Mouse (Mus musculus) neural tube, embryonic 11.5 days (tissue): Measurements from ENCODE around the gene Prom2. TPM values are rescaled to one million over a fixed set of nuclear protein-coding genes. Genes with fewer than 3 reads are reported as not detected.

Experiments
- ATAC-seq: fragments of 200-750 bp; cut with Nextera tagmentation; 2 replicates; pipeline ENCODE4 v1.8.0; 2017; ENCODE audit warnings: moderate number of reproducible peaks, mild to moderate bottlenecking, moderate TSS enrichment, moderate library complexity; ENCODE audit not compliant: insufficient read depth, low FRiP score, low TSS enrichment
- DNase-seq: peaks from one replicate; pipeline ENCODE4 v3.0.0-alpha.2; 2015; ENCODE audit warnings: low spot score
- H3K27ac ChIP-seq: fragments of 300-500 bp; sonication (generic); 2 replicates; pipeline ENCODE4 v1.5.1; 2014; ENCODE audit warnings: low read depth, mild to moderate bottlenecking, low read length
- H3K27me3 ChIP-seq: fragments of 300-500 bp; sonication (generic); 2 replicates; pipeline ENCODE4 v1.6.1; 2014; ENCODE audit warnings: mild to moderate bottlenecking, low read length, mixed read lengths; ENCODE audit not compliant: control insufficient read depth, insufficient read depth
- H3K36me3 ChIP-seq: fragments of 300-500 bp; sonication (generic); 2 replicates; pipeline ENCODE4 v1.6.1; 2014; ENCODE audit warnings: mild to moderate bottlenecking, low read length, moderate library complexity, mixed read lengths; ENCODE audit not compliant: control insufficient read depth, insufficient read depth
- H3K4me1 ChIP-seq: fragments of 300-500 bp; sonication (generic); 2 replicates; pipeline ENCODE4 v1.6.1; 2014; ENCODE audit warnings: low read length, mixed read lengths; ENCODE audit not compliant: control insufficient read depth, insufficient read depth
- H3K4me2 ChIP-seq: fragments of 300-500 bp; sonication (generic); 2 replicates; pipeline ENCODE4 v1.6.1; 2014; ENCODE audit warnings: low read depth, mild to moderate bottlenecking, moderate library complexity
- H3K4me3 ChIP-seq: fragments of 300-500 bp; sonication (generic); 2 replicates; pipeline ENCODE4 v1.5.1; 2014; ENCODE audit warnings: low read depth, low read length
- H3K9ac ChIP-seq: fragments of 300-500 bp; sonication (generic); 2 replicates; pipeline ENCODE4 v1.6.1; 2014; ENCODE audit warnings: mild to moderate bottlenecking, low read length
- H3K9me3 ChIP-seq: fragments of 300-500 bp; sonication (generic); 2 replicates; pipeline ENCODE4 v1.6.1; 2016; ENCODE audit warnings: low read length; ENCODE audit not compliant: control insufficient read depth
- WGBS: fragments of 180-500 bp; shearing (Covaris S2); extraction: QIAGEN DNeasy Blood & Tissue Kit; methylation state at CpG from one replicate; pipeline ENCODE4 v1.1.7; 2014; 5-methylcytosine and 5-hydroxymethylcytosine counted together
- polyA plus RNA-seq: library from polyadenylated mRNA; unstranded; fragments of >200 nt; fragmentation: Nextera tagmentation; extraction: Ambion mirVana; gene quantifications from 2 replicates; pipeline ENCODE4 v1.2.1, GENCODE M21; 2014

Prom2 gene
- polyA plus RNA-seq, 1 experiment from 2014 or later: 0.89 TPM

DNA sequence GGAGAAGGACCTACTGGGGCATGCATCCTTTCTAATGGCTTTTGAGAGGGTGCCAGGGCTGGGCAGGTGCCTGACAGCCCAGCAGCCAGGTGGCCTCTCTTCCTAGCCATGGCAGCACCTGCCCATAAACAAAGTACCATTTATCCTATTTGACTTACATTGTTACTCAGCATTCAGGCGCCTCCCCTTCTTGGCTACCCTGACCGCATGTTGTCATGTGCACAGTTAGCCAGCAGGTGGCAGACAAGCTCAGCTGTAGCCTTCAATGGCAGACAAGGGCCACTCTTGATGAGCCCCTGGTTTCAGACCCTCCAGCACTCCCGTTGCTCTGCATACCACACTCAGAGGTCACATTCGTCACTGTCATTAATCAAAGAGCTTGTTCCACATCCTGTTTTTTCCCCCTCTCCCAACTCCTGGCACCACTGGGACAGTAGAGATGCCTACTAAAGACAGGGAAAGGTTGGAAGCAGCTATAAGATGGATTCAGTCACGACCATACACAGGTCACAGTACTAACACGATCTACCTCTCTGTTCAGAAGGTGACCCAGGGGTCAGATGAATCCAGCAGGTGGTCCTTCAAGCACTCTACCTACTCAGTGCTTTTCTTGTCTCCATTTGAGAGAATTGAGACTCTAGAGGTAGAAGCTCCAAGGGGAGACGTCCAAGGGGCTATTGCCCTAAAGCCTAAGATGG, 34.0 kb downstream of the Prom2 start:
- ATAC-seq (peak; percentile 76), DNase-seq (peak; percentile 85)
- H3K9me3 ChIP-seq: no peaks in the 10 kb centered on the region
- H3K4me1 ChIP-seq: no peaks in the 10 kb centered on the region
- no peak overlapping the region for H3K4me2 ChIP-seq
- H3K27ac ChIP-seq: no peak overlapping the region
- 31% methylated on average over 7 of the region's 7 CpGs for WGBS
- H3K36me3 ChIP-seq: no peaks in the 10 kb centered on the region
- no peak overlapping the region for H3K9ac ChIP-seq
- no peak overlapping the region for H3K4me3 ChIP-seq
- no peaks in the 10 kb centered on the region for H3K27me3 ChIP-seq

GRCm38 (mm10) chr2:127506131-127506632, 35.1 kb downstream of the Prom2 start:
- H3K9me3 ChIP-seq: no peaks in the 10 kb centered on the region
- ATAC-seq (no peak), DNase-seq (no peak)
- no peaks in the 10 kb centered on the region for H3K36me3 ChIP-seq
- H3K27ac ChIP-seq: no peak overlapping the region
- H3K4me1 ChIP-seq: no peaks in the 10 kb centered on the region
- H3K4me2 ChIP-seq: no peak overlapping the region
- no peak overlapping the region for H3K4me3 ChIP-seq
- no peak overlapping the region for H3K9ac ChIP-seq
- no peaks in the 10 kb centered on the region for H3K27me3 ChIP-seq
- 81% methylated on average over 6 of the region's 6 CpGs for WGBS

DNA sequence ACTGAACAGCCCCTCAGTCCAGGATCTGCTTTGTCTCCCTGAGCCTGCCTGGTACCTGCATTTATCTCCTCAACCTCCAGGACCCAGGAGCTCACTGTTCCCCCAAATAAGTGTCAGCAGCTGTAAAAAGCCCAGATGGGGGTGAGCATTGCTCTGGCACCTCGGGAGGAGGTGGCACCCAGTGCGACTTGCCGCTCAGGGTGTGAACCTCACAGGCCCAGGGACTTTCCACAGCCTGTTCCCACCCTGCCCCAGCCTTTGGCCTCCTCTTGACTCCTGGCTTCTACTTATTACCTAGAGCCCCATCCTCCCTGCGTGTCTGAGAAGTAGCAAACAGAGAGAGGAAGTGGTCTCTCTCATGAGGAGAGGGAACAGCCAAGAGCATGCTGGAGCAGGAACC, 36.1 kb downstream of the Prom2 start:
- H3K9me3 ChIP-seq: no peaks in the 10 kb centered on the region
- WGBS: 66% methylated on average over 4 of the region's 4 CpGs

DNA sequence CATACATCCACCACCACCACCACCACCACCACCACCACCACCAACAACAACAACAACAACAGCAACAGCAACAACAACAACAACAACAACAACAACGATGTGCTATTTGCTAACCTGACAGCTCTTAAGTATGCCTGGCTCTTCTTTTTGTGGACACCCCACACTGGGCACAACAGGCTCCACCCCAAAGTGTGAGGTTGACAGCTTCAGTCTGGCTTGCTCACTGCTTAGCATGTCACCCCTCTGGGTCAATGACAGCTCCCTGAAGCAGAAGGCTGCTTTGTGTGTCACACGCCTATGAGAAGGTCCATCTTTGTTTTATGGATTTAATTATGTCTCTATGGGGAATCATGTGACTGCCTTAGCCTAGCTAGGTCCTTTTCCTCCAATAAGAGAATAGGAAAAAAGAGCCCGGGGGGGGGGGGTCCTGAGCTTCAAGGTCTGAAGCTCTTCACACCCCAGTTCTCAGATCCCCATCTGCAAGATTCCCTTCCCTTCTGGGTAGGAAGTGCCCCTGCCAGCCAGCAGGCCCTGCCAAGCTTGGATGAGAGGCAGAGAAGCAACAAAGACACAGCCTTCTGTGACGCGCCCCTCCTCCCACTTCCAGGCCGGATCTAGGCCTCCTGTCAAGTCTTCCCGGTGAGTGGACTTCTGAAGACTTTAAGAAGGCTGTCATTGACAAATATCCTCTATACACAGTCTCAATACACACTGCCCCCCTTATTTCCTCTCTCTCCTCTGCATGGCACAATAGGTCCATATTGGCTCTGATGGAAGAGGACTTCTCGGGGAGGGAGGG, 37.3 kb downstream of the Prom2 start:
- Histone ChIP-seq H3K27me3 (no peaks in the 10 kb centered on the region), H3K9ac (no peak overlapping the region), H3K4me2 (no peak overlapping the region), H3K36me3 (no peaks in the 10 kb centered on the region), H3K4me1 (no peaks in the 10 kb centered on the region), H3K4me3 (no peak overlapping the region), H3K27ac (no peak overlapping the region), H3K9me3 (no peaks in the 10 kb centered on the region)
- 48% methylated on average over 8 of the region's 8 CpGs for WGBS
- DNase-seq (no peak), ATAC-seq (no peak)

More for the DNA sequence above, 36.1 kb downstream of the Prom2 start:
- H3K9ac ChIP-seq: no peak overlapping the region
- no peak for DNase-seq
- no peak for ATAC-seq
- H3K4me2 ChIP-seq: no peak overlapping the region
- no peak overlapping the region for H3K27ac ChIP-seq
- no peak overlapping the region for H3K4me3 ChIP-seq
- H3K36me3 ChIP-seq: no peaks in the 10 kb centered on the region
- H3K27me3 ChIP-seq: no peaks in the 10 kb centered on the region
- H3K4me1 ChIP-seq: no peaks in the 10 kb centered on the region

DNA sequence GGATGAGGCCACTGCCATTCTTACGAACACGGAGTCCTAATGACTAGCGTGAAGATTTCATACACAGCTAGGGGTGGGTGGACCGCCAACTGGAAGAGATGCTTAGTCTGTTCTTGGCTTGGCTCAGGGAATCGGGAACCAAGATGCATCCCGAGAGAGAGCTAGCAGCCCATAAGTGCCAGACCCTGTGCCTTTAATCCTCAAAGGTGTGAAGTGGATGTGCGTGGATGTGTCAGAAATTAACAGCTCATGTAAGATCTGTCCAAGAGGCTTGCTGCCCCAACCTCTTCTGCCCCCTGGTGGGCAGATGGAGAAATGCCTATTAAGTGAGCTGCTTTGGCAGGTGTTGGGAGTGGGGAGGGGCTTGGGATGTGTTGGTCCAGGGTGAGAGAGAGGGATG, 40.2 kb downstream of the Prom2 start:
- DNase-seq (peak; percentile 37), ATAC-seq (no peak)
- Histone ChIP-seq H3K27ac (no peak overlapping the region), H3K9me3 (no peaks in the 10 kb centered on the region), H3K9ac (no peak overlapping the region), H3K4me1 (no peaks in the 10 kb centered on the region), H3K27me3 (no peaks in the 10 kb centered on the region), H3K36me3 (no peaks in the 10 kb centered on the region), H3K4me2 (no peak overlapping the region), H3K4me3 (no peak overlapping the region)
- 60% methylated on average over 7 of the region's 7 CpGs for WGBS

DNA sequence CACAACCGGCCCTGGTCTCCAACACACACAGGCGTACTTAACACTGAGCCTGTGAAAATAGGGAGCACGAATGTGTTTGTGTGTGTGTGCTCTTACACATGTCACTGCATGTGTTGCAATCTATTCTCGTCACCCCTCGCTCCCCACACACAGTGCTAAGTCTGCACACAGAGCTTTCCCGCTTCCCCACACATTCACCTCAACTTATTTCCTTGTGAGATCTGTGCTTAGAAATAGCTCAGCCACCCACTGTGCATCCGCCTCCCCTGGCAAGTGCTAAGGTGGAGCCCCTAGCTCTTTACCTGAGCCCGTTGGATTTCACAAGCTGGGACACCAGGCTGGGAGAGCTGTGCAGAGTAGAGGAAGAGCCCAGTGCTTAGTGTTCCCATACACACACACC, 42.5 kb downstream of the Prom2 start:
- H3K27ac ChIP-seq: no peak overlapping the region
- H3K9me3 ChIP-seq: no peaks in the 10 kb centered on the region
- H3K4me3 ChIP-seq: no peak overlapping the region
- no peak overlapping the region for H3K4me2 ChIP-seq
- H3K4me1 ChIP-seq: no peaks in the 10 kb centered on the region
- H3K36me3 ChIP-seq: no peaks in the 10 kb centered on the region
- WGBS: 79% methylated on average over 8 of the region's 8 CpGs
- DNase-seq: no peak
- no peak for ATAC-seq
- H3K27me3 ChIP-seq: no peaks in the 10 kb centered on the region
- no peak overlapping the region for H3K9ac ChIP-seq

- Histone ChIP-seq H3K27me3 (no peaks in the 10 kb centered on the region), H3K4me3 (no peak overlapping the region), H3K9me3 (no peaks in the 10 kb centered on the region), H3K4me1 (no peaks in the 10 kb centered on the region), H3K4me2 (no peak overlapping the region), H3K9ac (no peak overlapping the region), H3K27ac (no peak overlapping the region), H3K36me3 (no peaks in the 10 kb centered on the region)
- WGBS: 50% methylated on average over 1 of the region's 1 CpGs
- ATAC-seq (no peak), DNase-seq (no peak)
Observed at GRCm38 (mm10) chr2:127496321-127496720, 44.9 kb downstream of the Prom2 start.

DNA sequence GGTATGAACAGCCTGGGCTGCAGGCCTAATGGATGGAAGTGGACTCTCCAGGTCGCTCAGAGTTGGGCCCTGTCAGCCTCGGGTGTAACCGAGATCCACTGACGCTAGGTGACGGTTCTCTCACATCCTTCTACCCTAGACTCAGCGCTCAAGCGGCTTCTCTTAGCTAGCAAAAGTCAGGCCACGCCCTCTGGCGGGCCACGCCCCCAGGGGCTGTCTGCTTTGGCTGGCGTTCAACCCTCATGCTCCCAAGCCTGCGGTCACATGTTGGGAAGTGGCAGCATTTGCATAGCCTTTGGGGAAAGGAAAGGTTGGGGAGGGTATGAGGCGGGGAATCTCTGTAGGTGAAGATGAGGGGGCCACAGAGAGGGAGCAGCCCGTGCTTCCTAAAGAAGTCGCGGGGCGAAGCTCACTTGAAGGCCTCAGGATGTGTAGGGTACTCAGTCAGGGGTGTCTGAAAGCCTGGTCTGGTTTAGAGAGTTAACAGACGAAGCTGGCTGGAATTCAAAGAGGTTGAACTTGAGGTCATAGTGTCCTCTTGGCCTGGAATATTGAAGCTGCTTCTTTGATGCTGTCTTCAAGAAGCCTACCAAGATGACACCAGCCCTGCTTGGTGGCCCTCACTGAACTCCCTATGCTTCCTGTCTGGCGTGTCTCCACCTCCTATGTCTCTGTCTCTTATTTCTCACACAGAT, 56.6 kb downstream of the Prom2 start:
- H3K4me2 ChIP-seq: peak overlapping the region; percentile 34
- DNase-seq (peak; percentile 83), ATAC-seq (peak; percentile 78; the same call in 1 of the 2 replicates)
- H3K27me3 ChIP-seq: peaks cover 52% of the 10 kb centered on the region
- H3K4me1 ChIP-seq: peaks cover 13% of the 10 kb centered on the region
- 8% methylated on average over 19 of the region's 19 CpGs for WGBS
- H3K9ac ChIP-seq: no peak overlapping the region
- H3K27ac ChIP-seq: no peak overlapping the region
- no peak overlapping the region for H3K4me3 ChIP-seq
- no peaks in the 10 kb centered on the region for H3K9me3 ChIP-seq
- H3K36me3 ChIP-seq: no peaks in the 10 kb centered on the region
